Mouse (Mus musculus) stomach, embryonic 14.5 days (tissue): Measurements from ENCODE around the gene Elf1. TPM values are rescaled to one million over a fixed set of nuclear protein-coding genes. Genes with fewer than 3 reads are reported as not detected.

ENCODE experiments used
- ATAC-seq: fragments of 200-750 bp; cut with Nextera tagmentation; 2 replicates; pipeline ENCODE4 v1.8.0; 2017; ENCODE audit warnings: low read depth, moderate TSS enrichment; ENCODE audit not compliant: insufficient number of reproducible peaks, insufficient read depth, low FRiP score
- H3K27ac ChIP-seq: fragments of 300-500 bp; sonication (generic); 2 replicates; pipeline ENCODE4 v1.5.1; 2014; ENCODE audit warnings: mild to moderate bottlenecking, low read length, moderate library complexity, mixed read lengths
- H3K27me3 ChIP-seq: fragments of 300-500 bp; sonication (generic); 2 replicates; pipeline ENCODE4 v1.6.1; 2014; ENCODE audit warnings: low read length, control low read depth, mixed read lengths; ENCODE audit not compliant: control insufficient read depth, insufficient read depth
- H3K36me3 ChIP-seq: fragments of 300-500 bp; sonication (generic); 2 replicates; pipeline ENCODE4 v1.6.1; 2014; ENCODE audit warnings: mild to moderate bottlenecking, control low read depth, low read length, moderate library complexity, mixed read lengths; ENCODE audit not compliant: control insufficient read depth, insufficient read depth
- H3K4me1 ChIP-seq: fragments of 300-500 bp; sonication (generic); 2 replicates; pipeline ENCODE4 v1.6.1; 2014; ENCODE audit warnings: low read length, control low read depth, mixed read lengths; ENCODE audit not compliant: control insufficient read depth, insufficient read depth
- H3K4me2 ChIP-seq: fragments of 300-500 bp; sonication (generic); replicated peaks from 2 replicates; pipeline ENCODE4 v1.6.1; 2014; ENCODE audit warnings: low read depth, low read length, control low read depth
- H3K4me3 ChIP-seq: fragments of 300-500 bp; sonication (generic); 2 replicates; pipeline ENCODE4 v1.5.1; 2014; ENCODE audit warnings: low read depth, low read length, control low read depth
- H3K9ac ChIP-seq: fragments of 300-500 bp; sonication (generic); replicated peaks from 2 replicates; pipeline ENCODE4 v1.6.1; 2014; ENCODE audit warnings: low read depth, mild to moderate bottlenecking, control low read depth, low read length, moderate library complexity, mixed read lengths
- H3K9me3 ChIP-seq: fragments of 300-500 bp; sonication (generic); 2 replicates; pipeline ENCODE4 v1.6.1; 2016; ENCODE audit warnings: low read depth, low read length, control low read depth; ENCODE audit not compliant: control insufficient read depth
- WGBS: fragments of 180-500 bp; shearing (Covaris S2); extraction: QIAGEN DNeasy Blood & Tissue Kit; methylation state at CpG from one replicate; pipeline ENCODE4 v1.1.7; 2014; 5-methylcytosine and 5-hydroxymethylcytosine counted together
- polyA plus RNA-seq: library from polyadenylated mRNA; unstranded; fragments of >200 nt; fragmentation: Nextera tagmentation; extraction: Ambion mirVana; gene quantifications from 2 replicates; pipeline ENCODE4 v1.2.1, GENCODE M21; 2014

The Elf1 gene
- polyA plus RNA-seq, 1 experiment from 2014 or later = 25.8 TPM

DNA sequence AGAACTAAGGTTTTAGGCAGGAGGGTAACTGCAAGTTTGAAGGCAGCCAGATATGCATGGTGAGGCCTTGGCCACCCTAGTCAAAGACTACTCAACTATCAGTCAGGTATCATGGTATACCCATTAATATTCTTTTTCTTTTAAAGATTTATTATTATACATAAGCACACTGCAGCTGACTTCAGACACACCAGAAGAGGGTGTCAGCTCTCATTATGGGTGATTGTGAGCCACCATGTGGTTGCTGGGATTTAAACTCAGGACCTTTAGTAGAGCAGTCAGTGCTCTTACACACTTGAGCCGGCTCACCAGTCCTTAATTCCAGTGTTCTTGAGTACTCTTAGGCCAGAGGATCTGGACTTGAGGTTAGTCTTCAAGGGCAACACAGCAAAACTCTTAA, 20.6 kb upstream of the Elf1 start:
- ATAC-seq = no peak
- no peaks in the 10 kb centered on the region for H3K4me1 ChIP-seq
- no peak overlapping the region for H3K4me2 ChIP-seq
- H3K36me3 ChIP-seq = peaks cover 26% of the 10 kb centered on the region
- H3K9ac ChIP-seq = no peak overlapping the region
- H3K27me3 ChIP-seq = no peaks in the 10 kb centered on the region
- 93% methylated on average over 1 of the region's 1 CpGs for WGBS
- H3K9me3 ChIP-seq = no peaks in the 10 kb centered on the region
- no peak overlapping the region for H3K4me3 ChIP-seq
- no peak overlapping the region for H3K27ac ChIP-seq

DNA sequence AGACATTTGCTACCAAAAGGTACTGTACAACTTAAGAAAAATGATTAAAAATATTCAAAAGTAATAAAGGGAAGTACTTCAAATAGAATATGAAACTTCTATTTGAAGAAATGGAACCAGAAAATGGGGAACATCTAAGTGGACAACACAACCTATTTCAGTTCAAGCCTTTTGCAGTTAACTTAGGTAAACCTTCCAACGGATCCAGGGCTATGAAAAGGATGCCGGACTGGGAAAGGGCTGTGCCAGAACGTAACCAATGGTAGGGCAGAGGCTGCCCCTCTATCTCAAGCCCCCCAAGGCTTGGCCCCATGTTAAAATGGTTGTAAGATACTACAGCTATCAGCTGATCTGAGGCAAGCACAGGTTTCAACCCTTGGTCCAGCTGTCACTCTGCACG, 20.0 kb upstream of the Elf1 start:
- Histone ChIP-seq H3K36me3 (peaks cover 30% of the 10 kb centered on the region), H3K9me3 (no peaks in the 10 kb centered on the region), H3K4me3 (no peak overlapping the region), H3K27me3 (no peaks in the 10 kb centered on the region), H3K4me2 (no peak overlapping the region), H3K4me1 (no peaks in the 10 kb centered on the region), H3K27ac (no peak overlapping the region), H3K9ac (no peak overlapping the region)
- no peak for ATAC-seq
- WGBS = 92% methylated on average over 4 of the region's 4 CpGs

DNA sequence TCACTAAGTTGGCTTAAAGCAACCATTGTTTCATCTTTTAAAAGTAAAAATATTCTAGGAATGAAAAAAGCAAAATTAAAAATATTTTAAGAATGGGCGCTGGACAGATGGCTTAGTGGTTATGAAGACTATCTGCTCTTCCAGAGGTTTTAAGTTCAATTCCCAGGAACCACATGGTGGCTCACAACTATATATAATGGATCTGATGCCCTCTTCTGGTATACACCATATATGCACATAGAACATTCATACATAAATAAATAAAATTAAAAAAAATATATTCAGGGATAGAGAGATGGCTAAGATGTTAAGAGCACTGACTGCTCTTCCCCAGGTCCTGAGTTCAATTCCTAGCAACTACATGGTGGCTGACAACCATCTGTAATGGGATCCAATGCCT, 15.4 kb upstream of the Elf1 start:
- Histone ChIP-seq H3K4me2 (no peak overlapping the region), H3K4me1 (no peaks in the 10 kb centered on the region), H3K4me3 (no peak overlapping the region), H3K27me3 (no peaks in the 10 kb centered on the region), H3K9ac (no peak overlapping the region), H3K27ac (no peak overlapping the region), H3K36me3 (peaks cover 58% of the 10 kb centered on the region), H3K9me3 (no peaks in the 10 kb centered on the region)
- WGBS = 92% methylated on average over 1 of the region's 1 CpGs
- no peak for ATAC-seq

DNA sequence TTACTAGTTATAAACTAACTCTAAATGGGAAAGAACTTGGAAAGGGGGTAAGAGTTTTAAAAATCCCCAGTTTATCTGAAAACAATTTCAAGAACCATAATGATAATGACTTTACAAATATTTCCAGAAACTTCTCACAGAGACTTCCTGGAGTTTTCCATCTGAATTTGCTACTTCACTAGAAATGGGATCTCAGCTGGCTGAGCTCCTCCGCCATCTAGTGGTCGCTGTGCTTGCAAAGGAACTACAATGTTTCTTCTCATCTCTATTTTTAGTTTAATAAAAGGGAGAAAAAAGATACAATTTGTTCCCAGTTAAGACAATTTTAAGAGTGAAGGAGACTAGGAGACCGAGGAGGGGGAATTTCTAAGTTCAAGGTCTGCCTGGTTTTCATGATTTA, 13.4 kb upstream of the Elf1 start:
- H3K4me1 ChIP-seq = no peaks in the 10 kb centered on the region
- peaks cover 63% of the 10 kb centered on the region for H3K36me3 ChIP-seq
- no peaks in the 10 kb centered on the region for H3K27me3 ChIP-seq
- no peak for ATAC-seq
- WGBS = 26% methylated on average over 3 of the region's 3 CpGs
- no peak overlapping the region for H3K9ac ChIP-seq
- no peaks in the 10 kb centered on the region for H3K9me3 ChIP-seq
- no peak overlapping the region for H3K4me3 ChIP-seq
- H3K4me2 ChIP-seq = no peak overlapping the region
- no peak overlapping the region for H3K27ac ChIP-seq

DNA sequence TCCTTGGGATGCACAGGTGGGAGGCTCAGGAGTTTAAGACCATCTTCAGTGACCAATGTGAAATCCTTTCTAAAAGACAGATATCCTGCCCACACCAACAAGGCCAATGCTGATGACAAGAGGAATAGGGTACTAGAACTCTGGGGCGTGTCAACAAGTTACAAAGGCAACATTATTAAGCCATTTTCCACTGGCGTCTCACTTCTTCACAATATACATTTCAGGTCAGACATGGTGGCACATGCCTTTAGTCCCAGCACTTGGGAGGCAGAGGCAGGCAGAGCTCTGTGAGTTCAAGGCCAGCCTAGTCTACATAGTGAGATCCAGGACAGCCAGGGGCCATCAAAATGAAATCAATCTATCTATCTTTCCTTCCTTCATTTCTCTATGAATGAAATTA, 7.6 kb upstream of the Elf1 start:
- H3K36me3 ChIP-seq = peaks cover 72% of the 10 kb centered on the region
- H3K27me3 ChIP-seq = no peaks in the 10 kb centered on the region
- H3K9ac ChIP-seq = no peak overlapping the region
- no peak for ATAC-seq
- H3K4me2 ChIP-seq = no peak overlapping the region
- H3K27ac ChIP-seq = no peak overlapping the region
- 94% methylated on average over 2 of the region's 2 CpGs for WGBS
- no peak overlapping the region for H3K4me3 ChIP-seq
- H3K4me1 ChIP-seq = no peaks in the 10 kb centered on the region
- no peaks in the 10 kb centered on the region for H3K9me3 ChIP-seq

DNA sequence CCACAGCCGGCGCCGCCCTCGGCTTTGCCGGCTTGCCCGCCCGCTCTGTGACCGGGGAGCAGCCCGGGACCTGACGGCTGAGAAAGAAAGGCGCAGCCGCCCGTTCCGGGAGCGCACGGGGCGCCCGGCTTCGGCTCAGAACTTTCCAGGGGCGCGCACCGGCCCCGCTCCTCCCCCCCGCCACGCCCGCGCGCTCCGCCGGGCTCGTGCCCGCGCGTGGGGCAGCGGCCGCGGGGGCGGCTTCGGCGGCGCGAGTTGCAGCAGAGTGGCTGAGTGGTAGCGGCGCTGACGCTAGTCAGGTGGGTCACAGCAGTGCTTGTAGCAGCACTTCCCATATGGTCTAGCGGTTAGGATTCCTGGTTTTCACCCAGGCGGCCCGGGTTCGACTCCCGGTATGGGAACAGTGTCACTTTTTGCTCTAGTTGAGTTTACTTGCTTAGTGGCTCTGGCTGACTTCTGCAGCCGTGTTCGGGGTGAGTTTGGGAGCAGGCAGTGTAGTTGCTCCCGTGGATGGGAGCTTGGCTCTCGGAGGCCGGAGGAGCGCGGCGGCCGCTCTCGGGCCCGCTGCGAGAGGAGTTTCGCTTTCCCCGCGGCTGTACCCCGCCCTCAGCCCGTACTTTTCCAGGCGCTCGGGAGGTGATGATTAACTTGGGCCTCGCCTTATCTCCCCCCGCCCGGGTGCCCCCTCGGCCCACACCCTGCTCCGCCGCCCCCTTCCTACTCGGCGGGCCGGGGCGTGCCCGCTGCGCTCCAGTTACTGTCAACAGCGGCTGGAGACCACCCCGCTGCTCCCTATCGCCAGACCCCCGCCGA, 551 bp downstream of the Elf1 start, which contains the start of gene Wbp4:
Wbp4 (minus strand) TSS at position 182 of the 813 bp plus-strand sequence.
- peaks cover 28% of the 10 kb centered on the region for H3K4me1 ChIP-seq
- under 1% methylated on average over 71 of the region's 86 CpGs for WGBS
- peak within 1 kb of the TSS; percentile 61 for H3K4me2 ChIP-seq
- H3K27me3 ChIP-seq = no peaks in the 10 kb centered on the region
- peak within 1 kb of the TSS; percentile 91 for H3K4me3 ChIP-seq
- H3K9ac ChIP-seq = peak within 1 kb of the TSS; percentile 97
- peaks cover 14% of the 10 kb centered on the region for H3K36me3 ChIP-seq
- no peaks in the 10 kb centered on the region for H3K9me3 ChIP-seq
- peak; percentile 85 for ATAC-seq
- H3K27ac ChIP-seq = peak within 1 kb of the TSS; percentile 100

DNA sequence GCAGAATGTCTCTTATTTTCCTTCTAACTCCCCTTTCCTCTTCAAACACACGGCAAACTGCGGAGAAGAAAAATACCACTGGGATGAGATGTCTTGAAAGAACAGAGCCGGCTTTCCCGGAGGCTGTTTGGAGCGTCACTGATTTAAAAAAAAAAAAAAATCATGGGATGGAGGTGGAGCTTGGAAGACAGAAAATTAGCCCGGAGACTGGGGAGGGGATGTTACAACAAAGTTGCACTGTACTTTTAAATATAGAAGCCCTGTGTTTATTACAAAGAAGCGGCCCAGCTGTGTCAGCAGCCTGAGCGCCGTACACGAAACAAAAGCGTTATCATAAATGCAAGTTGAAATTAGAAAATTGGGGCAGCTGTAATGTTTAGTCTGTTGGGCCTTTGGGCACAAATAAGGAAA, 1.3 kb downstream of the Elf1 start:
- under 1% methylated on average over 11 of the region's 11 CpGs for WGBS
- Histone ChIP-seq H3K4me1 (peaks cover 35% of the 10 kb centered on the region), H3K4me3 (peak overlapping the region; percentile 91), H3K36me3 (peaks cover 10% of the 10 kb centered on the region; the same call in 1 of the 2 replicates), H3K27ac (peak overlapping the region; percentile 100), H3K9ac (peak overlapping the region; percentile 97), H3K27me3 (no peaks in the 10 kb centered on the region), H3K9me3 (no peaks in the 10 kb centered on the region), H3K4me2 (peak overlapping the region; percentile 61)
- ATAC-seq = no peak

DNA sequence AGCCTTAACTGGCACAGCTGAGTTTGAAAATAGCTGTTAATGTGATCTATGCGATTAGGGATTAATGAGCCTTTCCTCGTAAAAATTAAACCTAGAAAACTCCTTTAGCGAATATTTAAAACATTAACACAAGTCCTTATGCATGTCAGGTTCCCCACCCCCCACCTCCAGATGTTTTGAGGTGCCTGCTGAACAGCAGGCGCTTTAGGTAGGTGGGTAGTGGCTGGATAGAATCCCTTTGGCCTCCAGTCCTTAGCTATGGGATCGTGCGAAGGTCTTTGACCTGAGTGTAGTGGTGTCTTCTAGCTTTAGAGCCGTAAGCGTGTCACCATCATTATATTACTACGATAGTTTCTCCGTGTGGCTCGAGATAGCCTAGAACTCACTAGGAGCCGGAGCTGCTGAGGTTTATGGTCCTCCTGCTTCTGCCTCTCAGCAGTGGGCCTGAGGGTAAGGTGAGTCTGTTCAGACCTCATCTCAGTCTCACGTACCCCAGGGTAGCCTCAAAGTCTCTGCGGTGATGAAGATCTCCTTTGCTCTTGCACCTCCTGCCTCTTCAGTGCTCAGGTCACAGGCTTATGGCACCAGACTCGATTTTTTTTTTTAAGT, 1.9 kb downstream of the Elf1 start:
- 19% methylated on average over 15 of the region's 15 CpGs for WGBS
- peak overlapping the region; percentile 91 for H3K4me3 ChIP-seq
- ATAC-seq = no peak
- H3K4me2 ChIP-seq = peak overlapping the region; percentile 61
- H3K4me1 ChIP-seq = peaks cover 41% of the 10 kb centered on the region
- H3K9me3 ChIP-seq = no peaks in the 10 kb centered on the region
- peaks cover 7% of the 10 kb centered on the region; the same call in 1 of the 2 replicates for H3K36me3 ChIP-seq
- peak overlapping the region; percentile 97 for H3K9ac ChIP-seq
- peak overlapping the region; percentile 100 for H3K27ac ChIP-seq
- no peaks in the 10 kb centered on the region for H3K27me3 ChIP-seq
